Comparison of ENCODE assay signal across 8 mouse cellular contexts in the genomic region with DNA sequence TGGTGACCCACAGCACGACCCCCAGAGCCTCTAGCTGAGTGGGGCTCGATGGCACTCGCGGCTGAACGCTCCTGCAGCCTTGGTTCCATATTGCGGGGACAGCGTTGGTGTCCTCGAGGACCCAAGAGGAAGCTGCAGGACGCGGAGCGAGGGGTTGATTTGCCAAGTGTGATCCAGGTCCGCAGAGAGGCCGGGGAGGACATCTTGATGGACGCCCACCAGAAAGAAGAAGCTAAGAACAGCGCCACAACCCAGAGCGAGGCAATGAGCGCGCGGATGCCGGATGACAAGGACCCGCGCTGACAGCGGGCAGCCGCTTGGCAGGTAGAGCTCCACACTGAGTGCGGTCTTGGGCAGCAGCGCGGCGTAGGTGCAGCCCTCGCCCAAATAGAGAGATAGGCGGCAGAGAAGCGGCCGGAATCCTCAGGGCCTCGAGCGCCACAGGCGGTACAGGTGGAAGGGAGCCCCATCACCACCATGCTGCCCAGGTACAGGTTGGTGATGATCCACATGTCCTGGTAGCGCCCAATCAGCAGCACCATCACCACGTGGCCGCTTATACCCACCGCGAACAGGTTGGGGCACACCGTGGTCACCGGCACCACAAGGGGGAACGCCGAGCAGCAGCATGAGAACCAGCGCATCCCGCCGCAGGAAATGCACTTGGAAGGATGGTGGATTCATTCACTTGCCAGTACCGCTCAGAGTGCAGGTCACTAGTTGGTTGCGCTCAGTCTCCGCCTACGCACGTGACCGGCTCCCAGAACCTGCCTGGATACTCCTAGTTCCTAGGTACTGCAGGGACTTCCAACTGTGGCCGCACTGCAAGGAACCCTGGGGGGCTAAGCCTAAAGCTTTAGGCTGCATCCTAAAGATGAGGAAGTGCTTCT. TPM values are rescaled to one million over a fixed set of nuclear protein-coding genes. Genes with fewer than 3 reads are reported as not detected.
DNase-seq lines count a peak whose midpoint lies in the region; ATAC-seq lines count a peak whose summit lies in the region.

No protein-coding gene starts in this region.

- DNase-seq in left cerebral cortex, postnatal 36 days (ENCODE audit: low spot score in 2 of 2) = peak; percentile 23 to 26
- DNase-seq in left cerebral cortex, adult 11 months (ENCODE audit: low spot score) = no peak
- DNase-seq in cerebellum, adult 11-12 months = peak; percentile 8
- peak; percentile 63 for DNase-seq in forebrain, embryonic 14.5 days (ENCODE audit: low spot score)
- peak; percentile 58 for DNase-seq in kidney, postnatal 14 days
- no peak for DNase-seq in ovary, postnatal 36 days (ENCODE audit: low spot score)
- DNase-seq in spleen, adult 12 weeks (ENCODE audit: low spot score) = no peak

- peak overlapping the region; percentile 43 for H3K4me3 ChIP-seq in forebrain, embryonic 14.5 days (ENCODE audit: low read depth, low read length)
- H3K4me3 ChIP-seq in midbrain, embryonic 16.5 days (ENCODE audit: low read depth, low read length) = peak overlapping the region; percentile 59

- H3K9ac ChIP-seq in forebrain, embryonic 14.5 days (ENCODE audit: low read length) = peak overlapping the region; percentile 54
- H3K9ac ChIP-seq in midbrain, embryonic 16.5 days (ENCODE audit: low read depth, low read length) = peak overlapping the region; percentile 68

- no peaks in the 10 kb centered on the region for H3K4me1 ChIP-seq in forebrain, embryonic 14.5 days (ENCODE audit: control insufficient read depth, insufficient read depth, low read length)
- H3K4me1 ChIP-seq in midbrain, embryonic 16.5 days (ENCODE audit: control insufficient read depth, insufficient read depth, low read length) = peaks cover 8% of the 10 kb centered on the region; the same call in 1 of the 2 replicates

- 3% methylated on average over 54 of the region's 54 CpGs for WGBS in forebrain, embryonic 14.5 days
- WGBS in midbrain, embryonic 16.5 days = 2% methylated on average over 54 of the region's 54 CpGs

- intact Hi-C loops in left cerebral cortex, postnatal 36 days (cut with DNase I) = no loop called here

- H3K36me3 ChIP-seq in forebrain, embryonic 14.5 days (ENCODE audit: control insufficient read depth, insufficient read depth, low read length) = no peaks in the 10 kb centered on the region
- no peaks in the 10 kb centered on the region for H3K36me3 ChIP-seq in midbrain, embryonic 16.5 days (ENCODE audit: control insufficient read depth, insufficient read depth, low read length)

- ATAC-seq in forebrain, embryonic 14.5 days = peak; percentile 86
- peak; percentile 95 for ATAC-seq in midbrain, embryonic 16.5 days

- peaks cover 6% of the 10 kb centered on the region; the same call in 1 of the 2 replicates for H3K27me3 ChIP-seq in forebrain, embryonic 14.5 days (replicated peaks; ENCODE audit: control insufficient read depth, insufficient read depth, low read length)
- H3K27me3 ChIP-seq in midbrain, embryonic 16.5 days (ENCODE audit: control insufficient read depth, insufficient read depth, low read depth, low read length) = peaks cover 3% of the 10 kb centered on the region; the same call in 1 of the 2 replicates

- no peaks in the 10 kb centered on the region for H3K9me3 ChIP-seq in forebrain, embryonic 14.5 days (replicated peaks; ENCODE audit: control insufficient read depth, low read length)
- no peaks in the 10 kb centered on the region for H3K9me3 ChIP-seq in midbrain, embryonic 16.5 days (replicated peaks; ENCODE audit: control insufficient read depth, low read length, poor library complexity, severe bottlenecking)

- H3K27ac ChIP-seq in forebrain, embryonic 14.5 days (ENCODE audit: low read depth, low read length) = no peak overlapping the region
- peak overlapping the region; percentile 70 for H3K27ac ChIP-seq in midbrain, embryonic 16.5 days (ENCODE audit: low read length)

- H3K4me2 ChIP-seq in forebrain, embryonic 14.5 days (ENCODE audit: low read length) = peak overlapping the region; percentile 97
- peak overlapping the region; percentile 94 for H3K4me2 ChIP-seq in midbrain, embryonic 16.5 days (ENCODE audit: low read length)

RNA-seq across cellular contexts. Expression of a gene that starts 40.6 kb away (rescaled TPM):
- not detected for total RNA-seq in left cerebral cortex, postnatal 36 days (2021)
- not detected in 2 replicates for polyA plus RNA-seq in forebrain, embryonic 14.5 days (2014; fragmentation: Nextera tagmentation; extraction: Ambion mirVana)
- polyA plus RNA-seq in midbrain, embryonic 16.5 days (2015; fragmentation: Nextera tagmentation; extraction: Ambion mirVana) = not detected in 2 replicates

Comparison
In these comparisons a context has a peak if more than half of its experiments do, and no peak if none do; other contexts are left out.
1. DNase-seq: peak in left cerebral cortex, postnatal 36 days (2 of 2), cerebellum, adult 11-12 months (single experiment), forebrain, embryonic 14.5 days (single experiment) and kidney, postnatal 14 days (single experiment); none in left cerebral cortex, adult 11 months (single experiment), ovary, postnatal 36 days (single experiment) and spleen, adult 12 weeks (single experiment).